Mouse (Mus musculus): ENCODE measurements at regions not wholly inside any gene's neighbourhood (a gene's known extent, or its start where the extent isn't known, plus 50 kb on each side); places are given as distances from the start of the nearest gene placed in this dataset.
"Not testable (repeated sequence)": the region's sequence is repeated elsewhere in the genome, so short reads cannot be mapped to it uniquely, and the experiment has no call there.

DNA sequence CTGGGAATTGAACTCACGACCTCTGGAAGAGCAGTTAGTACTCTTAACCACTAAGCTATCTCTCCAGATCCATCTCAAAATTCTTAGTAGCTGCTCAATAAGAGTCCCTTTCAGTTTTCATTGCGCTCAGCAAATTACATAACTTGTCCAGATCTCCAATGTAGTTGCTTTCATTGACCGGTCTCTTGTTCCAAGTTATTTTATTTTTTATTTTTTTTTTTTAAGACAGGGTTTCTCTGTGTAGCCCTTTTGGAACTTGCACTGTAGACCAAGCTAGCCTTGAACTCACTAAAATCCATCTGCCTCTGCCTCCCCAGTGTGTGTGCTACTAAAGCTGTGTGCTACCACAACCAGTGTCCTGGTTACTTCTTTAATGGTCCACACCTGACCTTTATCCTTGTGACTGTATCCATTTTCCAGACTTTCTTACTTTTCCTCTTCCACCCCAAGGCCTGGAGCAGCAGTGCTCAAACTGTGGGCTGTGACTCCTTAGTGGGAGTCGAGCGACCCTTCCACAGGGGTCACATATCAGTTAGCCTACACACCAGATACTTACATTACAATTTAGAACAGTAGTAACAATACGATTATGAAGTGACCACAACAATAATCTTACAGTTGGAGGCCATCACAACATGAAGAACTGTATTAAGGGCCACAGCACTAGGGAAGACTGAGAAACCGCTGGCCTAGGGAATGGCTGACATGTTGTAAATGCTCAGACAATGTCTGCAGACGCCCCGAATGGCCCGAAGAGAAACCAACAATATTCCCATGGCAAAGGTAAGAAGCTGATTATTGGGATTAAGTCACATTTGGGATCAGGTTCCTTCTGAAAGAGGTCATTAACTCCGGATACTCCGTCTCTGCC is 97.8 kb upstream of the Cpsf6 start:
- no peak for DNase-seq (ENCODE audit: low spot score)

DNA sequence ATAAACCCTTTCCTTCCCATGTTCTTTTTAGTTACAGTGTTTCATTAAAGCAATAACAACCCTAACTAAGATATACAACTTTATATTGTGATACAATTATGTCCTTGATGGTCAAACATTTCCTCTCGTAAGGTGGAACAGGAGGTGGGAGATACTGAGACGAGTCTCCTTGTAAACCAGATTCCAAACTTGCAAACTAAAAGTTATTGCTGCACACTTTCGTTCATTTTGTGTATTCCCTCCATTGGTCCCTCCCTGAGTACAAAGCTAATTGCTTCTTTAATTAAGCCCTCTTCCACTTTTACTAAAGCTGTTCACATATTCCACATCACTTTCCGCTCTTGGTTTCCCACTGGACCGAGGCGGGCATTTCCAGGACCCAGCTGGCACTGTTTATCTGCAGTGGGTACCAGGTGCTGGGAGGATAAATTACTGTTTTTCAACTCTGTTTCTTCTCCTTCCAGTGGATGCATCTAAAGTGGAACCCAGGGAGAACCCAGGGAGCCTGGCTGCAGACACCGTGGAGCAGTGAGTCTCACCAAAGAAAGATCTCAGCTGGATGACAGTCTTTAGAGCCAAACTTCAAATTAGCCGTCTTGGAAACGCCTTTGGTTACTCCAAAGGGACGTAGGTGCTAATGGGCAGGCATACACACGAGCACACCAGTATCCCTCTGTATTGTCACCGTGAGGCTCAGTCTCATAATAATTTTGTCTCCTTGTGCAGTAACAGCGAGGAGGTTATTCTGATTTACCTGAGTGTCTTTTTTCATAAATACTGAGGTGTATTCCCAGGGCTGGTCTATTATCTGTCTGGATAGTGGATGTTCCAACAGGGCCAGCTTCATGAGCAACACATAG is 95.5 kb upstream of the Cpsf6 start:
- no peak for DNase-seq (ENCODE audit: low spot score)

DNA sequence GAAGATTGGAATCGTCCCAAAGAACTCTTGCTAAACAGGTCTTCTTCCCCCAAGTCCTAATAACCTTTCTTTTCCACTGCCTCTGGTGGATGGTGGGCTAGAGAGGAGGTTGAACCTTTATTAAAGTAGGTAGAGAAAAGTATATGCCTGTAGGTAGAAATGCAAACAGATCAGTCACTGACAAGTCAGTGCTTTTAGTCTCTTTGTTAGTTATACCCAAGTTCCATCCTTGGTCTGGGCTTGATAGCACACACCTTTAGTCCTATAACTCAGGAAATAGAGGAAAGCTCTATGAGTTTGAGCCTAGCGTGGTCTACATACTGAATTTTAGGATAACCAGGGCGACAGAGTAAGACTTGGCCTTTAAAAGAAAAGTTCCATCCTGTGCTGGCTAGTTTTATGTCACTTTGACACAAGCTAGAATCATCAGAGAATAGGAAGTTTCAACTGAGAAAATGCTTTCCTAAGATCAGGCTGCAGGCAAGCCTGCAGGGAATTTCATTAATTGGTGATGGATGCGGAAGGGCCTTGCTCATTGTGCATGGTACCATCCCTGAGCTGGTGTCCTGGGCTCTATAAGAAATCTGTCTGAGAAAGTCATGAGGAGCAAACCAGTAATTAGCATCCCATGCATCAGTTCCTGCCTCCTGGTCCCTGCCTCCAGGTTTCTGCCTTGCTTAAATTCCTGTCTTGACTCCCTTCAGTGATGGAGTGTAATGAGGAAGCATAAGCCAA is 94.7 kb upstream of the Cpsf6 start:
- no peak for DNase-seq (ENCODE audit: low spot score)

DNA sequence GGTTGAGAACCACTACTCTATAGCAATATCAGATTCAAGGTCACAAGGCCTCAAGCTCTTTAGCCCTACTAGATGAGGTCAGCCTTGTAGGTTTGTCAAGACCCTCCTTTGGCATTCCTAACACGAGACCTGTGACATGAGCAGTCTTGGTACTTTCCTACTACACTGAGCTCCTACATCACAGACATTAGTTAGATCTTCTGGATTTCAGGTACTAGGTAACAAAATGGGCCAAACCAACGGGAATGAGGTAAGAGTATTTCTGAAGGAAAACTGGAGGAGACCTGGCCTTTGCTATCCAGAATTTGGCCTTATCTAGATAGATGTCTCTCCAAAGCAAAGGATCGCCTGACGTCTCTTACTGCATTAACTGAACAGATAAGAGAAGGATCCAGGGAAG is 93.7 kb upstream of the Cpsf6 start:
- no peak for DNase-seq (ENCODE audit: low spot score)

DNA sequence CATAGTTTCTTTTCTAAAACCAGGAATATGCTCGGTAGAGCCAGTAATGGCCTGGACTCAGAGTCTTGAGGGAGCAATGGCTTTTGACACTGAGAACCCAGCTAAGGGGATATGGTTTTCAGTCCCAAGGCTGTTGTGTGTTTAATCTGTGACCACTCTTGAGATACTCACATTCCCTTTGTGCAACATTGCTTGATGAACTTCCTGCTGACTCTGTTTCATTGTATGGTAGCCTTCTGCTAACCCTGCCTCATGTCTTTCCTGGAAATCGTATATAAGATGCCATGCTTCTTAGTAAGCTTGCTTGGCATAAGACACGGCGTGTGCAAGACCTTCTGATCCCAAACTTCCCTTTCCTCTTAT is 92.7 kb upstream of the Cpsf6 start:
- DNase-seq (ENCODE audit: low spot score) = no peak

DNA sequence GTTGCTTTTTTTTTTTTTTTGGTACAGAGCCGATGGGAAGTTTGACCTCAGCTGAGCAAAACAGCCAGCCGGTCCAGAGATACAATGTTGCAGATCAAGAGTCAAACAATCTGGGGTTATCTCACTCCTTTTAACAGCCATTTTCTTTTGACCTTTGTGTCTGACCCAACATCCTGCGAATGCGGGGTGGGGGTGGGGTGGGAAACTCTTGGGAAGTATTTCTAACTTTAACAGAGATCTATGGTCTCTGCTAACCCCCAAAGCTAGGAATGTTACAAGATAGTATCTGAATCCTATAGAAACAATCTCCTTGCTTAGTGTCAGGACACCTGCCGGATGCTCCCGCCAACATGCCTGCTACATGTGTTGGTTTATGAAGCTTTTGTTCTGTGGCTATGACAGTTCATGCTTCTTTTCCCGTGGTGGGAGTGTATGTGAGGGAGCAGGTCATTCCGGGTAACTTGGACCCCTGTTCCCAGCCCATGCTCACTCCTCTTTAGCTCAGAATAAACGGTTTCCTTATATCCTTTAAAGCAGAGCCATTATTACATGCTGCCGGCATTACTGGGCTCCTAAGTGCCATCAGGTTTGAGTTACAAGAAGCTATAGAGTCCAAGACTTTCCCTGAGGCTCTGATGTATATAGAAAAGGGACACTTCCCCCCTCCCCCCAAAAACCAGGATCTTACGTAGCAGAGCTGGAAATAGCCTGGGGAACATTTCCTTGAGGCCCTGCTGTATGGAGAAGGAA is 92.2 kb upstream of the Cpsf6 start:
- DNase-seq (ENCODE audit: low spot score) = no peak

DNA sequence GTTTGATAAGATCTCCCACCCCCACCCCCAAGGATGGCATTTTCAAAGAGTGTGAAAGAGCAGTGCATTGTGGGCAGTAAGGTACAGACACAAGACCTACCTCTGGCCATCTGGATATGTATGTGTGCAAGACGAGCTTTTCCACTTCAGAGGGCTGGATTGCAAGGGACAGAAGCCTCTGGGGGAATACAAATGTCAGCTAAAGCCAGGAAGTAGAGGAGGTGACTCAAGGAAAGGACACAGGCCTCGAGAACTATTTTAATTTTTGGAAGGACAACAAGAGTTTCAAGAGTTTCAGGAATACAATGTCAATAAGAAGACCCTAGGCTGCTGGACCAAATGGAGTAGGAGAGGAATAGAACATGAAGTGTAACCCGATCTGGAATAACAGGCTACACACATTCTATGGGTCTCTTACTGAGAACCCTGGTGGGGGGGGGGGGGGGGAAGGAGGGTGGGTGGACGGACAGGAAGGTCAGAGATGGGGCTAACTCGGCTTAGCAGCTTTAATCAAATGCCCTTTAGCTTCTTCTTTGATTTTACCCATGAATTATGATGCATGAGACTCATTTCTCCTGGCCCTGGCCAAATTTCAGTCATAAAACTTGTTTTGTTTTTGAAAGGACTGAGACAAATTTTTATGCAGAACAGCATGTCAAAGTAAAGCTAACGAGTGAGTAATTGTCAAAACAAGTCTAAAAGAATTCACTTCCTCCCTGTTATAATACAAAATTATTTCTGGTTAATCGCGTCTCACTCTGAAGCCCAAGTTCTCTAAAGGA is 91.4 kb upstream of the Cpsf6 start:
- DNase-seq (ENCODE audit: low spot score) = no peak

DNA sequence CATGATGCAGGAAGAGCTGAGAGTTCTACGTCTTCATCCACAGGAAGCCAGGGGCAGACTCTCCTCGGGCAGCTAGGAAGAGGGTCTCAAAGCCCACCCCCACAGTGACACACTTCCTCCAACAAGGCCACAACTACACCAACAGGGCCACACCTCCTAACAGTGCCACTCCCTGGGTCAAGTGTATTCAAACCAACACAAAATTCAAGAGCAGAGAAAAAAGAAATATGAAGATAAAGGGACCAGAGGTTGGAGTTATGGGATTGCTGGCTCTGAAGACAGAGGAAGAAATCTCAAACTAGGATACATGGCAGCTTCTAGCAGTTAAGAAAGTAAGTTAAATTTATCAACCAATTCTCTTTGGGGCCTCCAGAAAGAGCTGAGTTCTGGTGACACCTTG is 90.7 kb upstream of the Cpsf6 start:
- DNase-seq (ENCODE audit: low spot score) = no peak

DNA sequence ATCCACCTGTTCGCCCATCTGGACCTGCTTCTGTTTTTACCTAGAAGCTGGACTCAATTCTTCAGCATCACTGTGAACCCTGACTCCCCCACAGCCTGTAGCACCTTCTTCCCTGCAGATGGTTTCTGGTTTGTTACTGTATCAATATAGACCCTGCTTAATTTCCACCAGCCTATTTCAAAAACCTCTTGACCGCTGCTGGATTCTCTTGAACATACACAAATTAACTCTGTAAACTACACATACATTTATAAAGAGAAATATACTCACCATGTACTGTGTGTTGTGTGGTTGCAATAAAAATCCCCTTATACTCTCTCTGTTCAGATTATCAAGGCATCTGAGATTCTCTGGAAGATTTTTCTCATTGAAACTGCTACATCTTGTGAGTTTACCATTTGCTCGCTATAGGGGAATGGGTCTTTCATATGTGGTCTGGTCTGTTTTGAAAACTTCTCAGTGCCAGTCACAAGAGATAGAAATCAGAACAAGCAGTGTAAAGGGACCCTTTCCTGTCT is 89.8 kb upstream of the Cpsf6 start:
- DNase-seq (ENCODE audit: low spot score) = no peak

DNA sequence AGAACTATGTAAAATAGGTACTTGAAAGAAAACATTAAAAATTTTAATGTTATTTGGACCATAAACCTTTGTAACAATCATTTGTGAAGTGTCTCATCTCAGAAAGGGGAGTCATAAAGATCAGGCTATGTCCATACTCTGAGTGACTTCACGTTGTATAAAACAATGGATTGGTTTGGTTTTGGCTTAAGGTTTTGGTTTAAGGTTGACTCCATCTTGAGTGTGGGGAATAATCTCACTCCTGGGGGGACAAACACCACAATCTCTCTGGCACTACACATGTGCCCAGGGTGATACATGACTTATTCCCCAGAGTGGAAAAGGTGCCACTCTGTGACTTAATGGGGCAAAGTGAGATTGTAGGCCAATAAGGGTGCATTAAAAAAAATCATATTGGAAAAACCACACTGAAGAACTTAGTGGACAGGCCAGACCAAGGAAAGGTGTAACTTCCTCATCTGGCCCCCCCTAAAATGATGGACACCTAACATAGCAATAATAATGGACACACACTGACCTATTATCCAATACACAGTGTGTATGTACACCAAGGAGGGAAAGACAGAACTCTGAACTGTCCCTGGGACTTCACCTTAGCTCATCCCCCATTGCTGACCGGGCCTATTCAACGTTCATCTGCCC is 89.2 kb upstream of the Cpsf6 start:
- no peak for DNase-seq (ENCODE audit: low spot score)

DNA sequence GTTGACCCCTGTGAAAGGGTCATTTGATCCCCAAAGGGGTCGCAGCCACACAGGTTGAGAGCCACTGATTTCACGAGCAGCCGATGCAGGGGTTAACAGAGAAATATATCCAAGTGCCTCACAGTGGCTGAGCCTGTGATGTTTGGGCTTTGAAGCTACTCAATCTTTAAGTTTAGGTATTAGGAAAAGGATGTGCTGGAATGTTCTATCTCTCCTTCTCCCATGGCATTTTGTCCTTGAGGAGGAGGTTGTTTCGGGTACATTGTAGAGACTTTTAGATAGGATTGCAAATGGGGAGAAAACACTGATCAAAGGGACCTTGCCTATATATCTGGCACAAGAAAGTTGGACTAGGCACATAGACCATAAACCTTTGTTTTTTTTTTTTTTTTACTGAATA is 88.6 kb upstream of the Cpsf6 start:
- DNase-seq (ENCODE audit: low spot score) = no peak

DNA sequence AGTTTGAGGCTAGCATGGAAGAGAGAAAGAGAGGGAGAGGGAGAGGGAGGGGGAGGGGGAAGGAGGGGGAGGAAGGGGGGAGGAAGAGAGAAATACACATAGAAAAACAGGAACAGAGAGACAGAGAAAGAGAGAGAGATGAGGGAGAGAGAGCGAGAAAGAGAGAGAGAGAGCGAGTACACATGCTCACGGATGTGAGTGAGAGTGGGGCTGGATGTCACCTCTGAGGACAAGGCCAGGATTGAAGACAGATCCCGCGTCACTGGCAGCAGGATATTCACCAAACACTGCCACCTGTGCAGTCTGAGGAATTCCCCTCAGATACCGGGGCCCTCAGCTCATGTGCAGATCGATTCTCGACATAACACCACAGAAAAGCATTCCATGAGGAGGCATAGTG is 87.3 kb upstream of the Cpsf6 start:
- DNase-seq (ENCODE audit: low spot score) = no peak

DNA sequence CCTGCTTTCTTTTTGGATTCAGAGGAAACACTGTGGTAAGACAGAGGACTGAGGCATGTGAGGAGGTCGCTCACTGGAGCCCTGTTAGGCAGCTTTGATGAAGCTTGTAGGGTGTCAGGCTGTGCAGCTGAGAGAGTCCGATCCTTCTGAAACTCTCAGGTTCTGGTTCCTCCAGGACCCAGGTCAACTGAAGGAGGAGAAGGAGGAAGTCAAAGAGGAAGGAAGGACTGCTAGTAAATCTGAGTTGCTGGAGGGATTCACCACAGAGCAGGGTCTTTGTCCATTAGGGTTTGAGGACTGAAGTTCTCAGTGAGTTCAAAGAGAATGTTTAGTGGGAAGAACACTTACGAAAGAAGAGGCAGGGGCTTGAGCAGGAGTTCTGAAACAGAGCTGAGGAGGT is 86.6 kb upstream of the Cpsf6 start:
- no peak for DNase-seq (ENCODE audit: low spot score)

DNA sequence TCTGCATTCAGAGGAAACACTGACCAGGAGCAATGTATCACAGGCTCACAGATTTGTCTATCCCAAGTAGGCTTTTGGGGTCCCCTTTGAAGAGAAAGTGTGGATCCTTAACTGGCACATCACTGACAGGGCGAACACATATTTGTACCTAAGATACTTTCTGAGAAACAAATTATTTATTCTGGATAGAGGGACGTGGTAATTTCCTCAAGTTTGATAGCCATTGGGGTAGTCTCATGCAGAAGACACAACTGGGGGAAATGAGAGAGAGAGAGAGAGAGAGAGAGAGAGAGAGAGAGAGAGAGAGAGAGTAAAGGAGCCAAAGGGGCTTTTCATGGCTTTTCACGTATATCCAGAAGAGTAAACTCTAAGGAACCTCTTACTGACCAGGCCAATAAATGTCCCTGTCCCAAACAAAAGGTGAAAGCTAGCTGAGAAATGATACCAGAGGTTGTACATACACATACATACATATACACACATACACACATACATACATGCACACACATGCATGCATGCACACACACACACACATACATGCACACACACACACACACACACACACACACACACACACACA is 85.9 kb upstream of the Cpsf6 start:
- no peak for DNase-seq (ENCODE audit: low spot score)

DNA sequence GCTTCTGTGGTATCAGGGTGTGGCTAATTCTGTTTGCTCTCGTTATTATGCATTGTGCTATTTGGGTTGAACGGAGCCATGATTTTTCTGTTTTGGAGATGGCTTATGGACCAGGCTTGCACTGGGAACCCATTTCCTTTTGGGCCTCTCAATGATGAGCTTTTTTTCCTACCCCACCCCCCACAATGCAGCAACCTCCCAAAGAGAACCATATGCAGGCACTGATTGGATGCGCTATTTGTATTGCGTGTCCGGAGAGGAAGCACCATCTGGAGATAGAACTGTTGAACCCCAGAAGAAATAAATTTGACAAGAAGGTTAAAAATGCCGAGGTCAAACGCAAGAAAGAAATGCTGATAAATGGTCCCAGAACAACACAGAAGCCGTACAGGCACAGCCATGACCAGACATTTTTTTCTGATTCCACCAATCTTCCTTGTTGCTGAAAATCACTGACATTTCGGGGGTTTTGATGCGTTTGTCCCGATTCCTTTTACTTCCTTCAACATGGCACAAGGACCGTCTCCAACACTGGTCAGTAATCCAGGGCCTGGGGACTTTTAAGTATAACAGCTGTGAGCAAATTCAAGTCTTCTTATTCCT is 85.3 kb upstream of the Cpsf6 start:
- no peak for DNase-seq (ENCODE audit: low spot score)

DNA sequence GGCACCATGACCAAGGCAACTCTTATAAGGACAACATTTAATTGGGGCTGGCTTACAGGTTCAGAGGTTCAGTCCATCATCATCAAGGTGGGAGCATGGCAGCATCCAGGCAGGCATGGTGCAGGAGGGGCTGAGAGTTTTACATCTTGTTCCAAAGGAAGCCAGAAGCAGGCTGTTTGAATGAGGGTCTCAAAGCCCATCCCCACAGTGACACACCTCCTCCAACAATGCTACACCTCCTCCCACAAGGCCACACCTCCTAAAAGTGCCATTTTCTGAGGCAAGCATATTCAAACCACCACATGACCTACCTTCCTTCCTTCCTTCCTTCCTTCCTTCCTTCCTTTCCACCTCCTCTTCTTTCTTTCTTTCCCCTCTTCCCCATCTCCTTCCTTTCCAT is 84.5 kb upstream of the Cpsf6 start:
- not testable (repeated sequence) for DNase-seq (ENCODE audit: low spot score)

DNA sequence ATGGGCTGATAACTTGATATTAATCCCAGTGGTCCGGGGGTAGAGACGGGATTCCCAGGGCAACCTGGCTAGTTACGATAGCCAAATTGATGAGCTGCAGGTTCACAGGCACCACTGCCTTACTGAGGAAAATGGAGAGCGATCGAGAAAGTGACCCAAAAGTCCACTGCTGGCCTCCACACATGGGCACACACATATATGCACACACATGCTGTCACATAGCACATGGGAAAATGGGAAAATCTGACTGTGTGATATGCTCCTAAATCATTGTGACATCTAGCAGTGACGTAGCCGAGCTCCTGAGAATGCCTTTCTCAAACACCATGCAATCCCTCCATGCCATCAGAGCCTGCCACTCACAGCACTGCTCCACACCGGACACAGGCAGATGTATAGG is 83.8 kb upstream of the Cpsf6 start:
- no peak for DNase-seq (ENCODE audit: low spot score)

DNA sequence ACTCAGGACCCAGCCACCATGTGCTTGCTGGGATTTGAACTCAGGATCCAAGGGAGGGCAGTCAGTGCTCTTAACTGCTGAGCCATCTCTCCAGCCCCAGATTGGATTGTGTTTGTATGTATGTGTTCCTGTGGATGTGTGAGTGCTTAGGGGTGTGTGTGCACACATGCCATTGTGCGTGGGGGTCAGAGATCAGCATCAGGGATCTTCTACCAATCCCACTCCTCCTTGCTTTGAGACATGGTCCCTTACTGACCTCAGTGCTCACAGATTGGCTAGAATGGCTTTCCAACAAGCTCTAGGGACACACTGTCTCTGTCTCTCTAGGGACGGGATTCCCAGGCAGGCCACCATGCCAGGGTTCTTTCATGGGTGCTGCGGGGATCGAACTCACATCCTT is 83.1 kb upstream of the Cpsf6 start:
- DNase-seq (ENCODE audit: low spot score) = no peak

DNA sequence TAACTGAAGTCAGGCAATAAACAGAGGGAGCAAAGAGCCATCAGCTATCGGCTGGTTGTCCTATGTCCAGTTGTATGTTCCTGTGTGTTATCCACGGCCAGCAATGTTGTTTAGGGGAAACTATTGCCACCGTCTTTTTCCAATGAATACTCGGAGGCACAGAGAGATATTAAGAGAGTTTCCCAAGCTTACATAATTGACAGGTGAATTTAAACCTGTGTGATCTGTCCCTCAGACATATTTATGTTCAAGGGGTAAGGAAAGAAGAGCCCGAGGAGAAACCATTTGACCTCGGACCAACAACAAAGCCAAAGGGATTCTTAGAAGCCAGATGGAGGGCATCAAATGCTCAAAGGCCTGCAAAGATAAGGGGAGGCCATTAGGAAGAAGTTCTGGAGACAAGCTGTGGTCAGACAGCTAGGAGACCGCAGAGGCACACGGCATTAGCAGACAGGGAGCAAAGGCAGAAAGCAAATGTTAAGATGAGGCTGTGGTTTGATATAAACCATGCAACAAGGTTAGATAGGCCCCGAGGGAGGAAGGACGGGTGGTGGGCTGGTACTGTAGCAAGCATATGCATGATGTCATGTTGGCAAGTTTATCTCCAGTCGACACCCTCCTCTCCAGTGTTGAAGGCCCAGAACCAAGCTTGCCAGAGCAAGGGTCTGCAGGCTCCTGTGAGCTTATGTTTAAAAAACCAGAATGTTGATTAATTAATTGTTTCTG is 82.1 kb upstream of the Cpsf6 start:
- DNase-seq (ENCODE audit: low spot score) = no peak
